Mouse (Mus musculus) CH12.LX (cell line): Measurements from ENCODE around the gene Vps33a.

ENCODE experiments used
- CHD2 ChIP-seq: IDR thresholded peaks from 2 replicates; pipeline ENCODE4 v1.6.1; 2011; ENCODE audit warnings: low read length, improper control_type of control experiment
- CTCF ChIP-seq, 2 experiments: IDR thresholded peaks in 1 of 2; conservative IDR thresholded peaks in 1 of 2; 2 replicates each; pipeline ENCODE4 v1.5.1; 2011 to 2012; ENCODE audit warnings: low read depth in 2 of 2, low read length in 2 of 2, improper control_type of control experiment in 1 of 2, inconsistent platforms in 1 of 2, mild to moderate bottlenecking in 1 of 2, moderate library complexity in 1 of 2
- E2F4 ChIP-seq: IDR thresholded peaks from 2 replicates; pipeline ENCODE4 v1.6.1; 2011; ENCODE audit warnings: low read depth, low read length, improper control_type of control experiment; ENCODE audit not compliant: insufficient replicate concordance
- ELF1 ChIP-seq: IDR thresholded peaks from 2 replicates; pipeline ENCODE4 v1.6.1; 2014; ENCODE audit warnings: low read depth, mild to moderate bottlenecking, inconsistent platforms, low read length, improper control_type of control experiment
- EP300 ChIP-seq: IDR thresholded peaks from 2 replicates; pipeline ENCODE4 v1.6.1; 2011; ENCODE audit warnings: low read length, improper control_type of control experiment
- GABPA ChIP-seq: IDR thresholded peaks from 2 replicates; pipeline ENCODE4 v1.6.1; 2012; ENCODE audit warnings: low read depth, low read length, improper control_type of control experiment, inconsistent platforms; ENCODE audit not compliant: insufficient replicate concordance
- JUND ChIP-seq: conservative IDR thresholded peaks from 2 replicates; pipeline ENCODE4 v1.6.1; 2011; ENCODE audit warnings: low read depth, low read length, improper control_type of control experiment
- KAT2A ChIP-seq: IDR thresholded peaks from 2 replicates; pipeline ENCODE4 v1.6.1; 2012; ENCODE audit warnings: low read length, improper control_type of control experiment, inconsistent platforms; ENCODE audit not compliant: insufficient replicate concordance
- MAX ChIP-seq: IDR thresholded peaks from 2 replicates; pipeline ENCODE4 v1.6.1; 2011; ENCODE audit warnings: low read length, improper control_type of control experiment
- POLR2A ChIP-seq: IDR thresholded peaks from 2 replicates; pipeline ENCODE4 v1.6.1; 2011; ENCODE audit warnings: low read depth, mild to moderate bottlenecking, improper control_type of control experiment, low read length
- POLR2AphosphoS2 ChIP-seq: IDR thresholded peaks from 2 replicates; pipeline ENCODE4 v1.6.1; 2011; ENCODE audit warnings: low read depth, low read length, improper control_type of control experiment
- TCF12 ChIP-seq: IDR thresholded peaks from 2 replicates; pipeline ENCODE4 v1.6.1; 2014; ENCODE audit warnings: low read depth, mild to moderate bottlenecking, inconsistent platforms, low read length, improper control_type of control experiment
- UBTF ChIP-seq: IDR thresholded peaks from 2 replicates; pipeline ENCODE4 v1.6.1; 2012; ENCODE audit warnings: low read depth, mild to moderate bottlenecking, inconsistent platforms, low read length, improper control_type of control experiment, moderate library complexity
- ZNF384 ChIP-seq: IDR thresholded peaks from 2 replicates; pipeline ENCODE4 v1.6.1; 2012; ENCODE audit warnings: low read depth, low read length, improper control_type of control experiment, inconsistent platforms

DNA sequence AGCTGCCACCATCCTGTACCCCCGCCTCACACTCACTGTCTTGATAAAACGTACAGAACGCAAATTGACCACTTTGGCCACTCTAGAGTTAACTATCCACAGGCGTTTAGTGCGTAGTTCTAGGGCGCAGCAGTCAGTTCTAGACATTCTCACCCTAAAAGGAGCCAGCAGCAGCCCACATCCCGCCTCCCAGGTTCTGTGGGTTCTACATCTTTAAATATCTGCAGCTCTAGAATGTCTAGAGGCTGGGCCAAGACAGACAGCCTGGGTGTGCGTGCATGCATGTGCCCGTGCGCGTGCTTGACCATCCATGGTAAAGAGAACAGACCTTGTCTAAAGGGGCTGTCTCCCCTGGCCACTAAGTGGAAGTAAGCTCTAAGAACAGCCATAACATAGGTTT, 11.7 kb downstream of the Vps33a start:
- TF ChIP-seq GABPA, result no peak
- no peak for TF ChIP-seq E2F4
- no peak for TF ChIP-seq KAT2A
- no peak for TF ChIP-seq CTCF (conservative IDR thresholded peaks at IDR 0.05 in 1 of 2, IDR thresholded peaks at IDR 0.05 in 1 of 2; ENCODE audit: low read depth in 2 of 2, low read length in 2 of 2)
- no peak for TF ChIP-seq JUND
- TF ChIP-seq ELF1, result no peak
- no peak for TF ChIP-seq MAX
- no peak for TF ChIP-seq ZNF384
- TF ChIP-seq POLR2A, result no peak
- no peak for TF ChIP-seq TCF12
- no peak for TF ChIP-seq EP300
- TF ChIP-seq CHD2, result no peak
- no peak for TF ChIP-seq POLR2AphosphoS2
- no peak for TF ChIP-seq UBTF
